Mouse (Mus musculus) ovary, postnatal 36 days (tissue): ENCODE data around the gene Msh5.

ENCODE experiments used
- DNase-seq: peaks from one replicate; pipeline ENCODE4 v3.0.0; 2022; ENCODE audit warnings: low spot score, mixed read lengths

Gene Msh5

DNA sequence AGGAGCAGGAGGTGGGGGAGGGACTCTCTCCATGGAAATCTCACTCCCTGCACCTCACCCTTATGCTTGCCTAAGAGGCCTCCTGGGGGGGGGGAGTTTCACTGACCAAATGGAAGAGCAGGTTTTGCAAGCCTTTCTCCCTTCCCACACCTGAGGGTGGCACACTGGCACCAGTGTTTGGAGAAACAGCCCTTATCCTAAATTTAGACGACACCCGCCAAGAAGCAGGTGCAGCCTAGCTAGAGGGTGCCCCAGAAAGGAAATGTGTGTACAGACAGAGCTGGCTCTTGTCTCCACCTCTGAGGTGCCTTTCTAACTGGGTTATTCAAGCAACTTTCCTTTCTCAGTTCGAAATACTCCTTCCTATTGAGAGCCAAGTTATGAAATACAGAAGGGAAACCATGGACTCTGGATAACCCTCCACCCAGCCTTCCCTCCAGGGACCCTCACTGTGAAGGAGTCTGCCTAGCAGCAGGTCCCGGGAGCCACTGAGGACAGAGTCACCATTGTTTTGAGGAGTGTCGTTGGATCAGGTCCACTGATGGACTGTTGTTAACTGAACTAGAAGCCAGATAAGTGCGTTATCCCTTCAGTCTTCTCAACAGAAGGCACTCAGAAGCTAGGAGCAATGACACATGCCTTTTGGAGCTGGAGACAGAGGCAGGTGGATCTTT, 24.1 kb upstream of the Msh5 start:
- no peak for DNase-seq

DNA sequence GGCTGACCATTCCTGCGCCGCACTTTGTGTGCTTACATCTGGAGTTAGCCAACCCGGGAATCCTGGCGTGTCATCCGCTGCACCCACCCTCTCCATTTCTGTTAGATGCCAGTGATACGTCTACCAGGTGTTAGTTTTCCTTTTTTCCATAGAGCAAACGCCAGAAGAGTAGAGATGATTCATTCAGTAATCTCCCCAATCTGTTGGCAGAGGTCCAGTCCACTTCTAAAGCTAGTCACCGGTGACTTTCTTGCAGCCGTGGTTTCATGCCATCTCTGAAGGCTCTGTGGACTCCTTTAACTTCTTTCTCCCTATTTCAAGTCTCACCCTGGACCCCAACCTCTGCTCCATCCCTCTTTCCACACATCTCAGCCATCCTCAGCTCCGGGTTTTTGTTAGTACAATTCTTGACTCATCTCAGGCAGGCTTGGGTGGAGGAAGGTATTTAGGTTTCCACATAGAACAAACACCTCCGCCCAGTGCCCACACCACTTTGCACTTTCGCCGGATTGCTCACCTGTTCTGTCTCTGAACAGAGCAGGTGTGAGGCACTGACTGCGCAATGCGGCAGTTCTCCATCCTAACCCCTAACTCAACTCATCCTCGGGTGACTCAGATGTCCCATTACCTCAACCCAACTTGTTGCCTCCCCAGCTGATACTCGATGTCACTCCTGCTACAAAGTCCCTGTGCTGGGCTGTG, 21.8 kb upstream of the Msh5 start:
- no peak for DNase-seq

DNA sequence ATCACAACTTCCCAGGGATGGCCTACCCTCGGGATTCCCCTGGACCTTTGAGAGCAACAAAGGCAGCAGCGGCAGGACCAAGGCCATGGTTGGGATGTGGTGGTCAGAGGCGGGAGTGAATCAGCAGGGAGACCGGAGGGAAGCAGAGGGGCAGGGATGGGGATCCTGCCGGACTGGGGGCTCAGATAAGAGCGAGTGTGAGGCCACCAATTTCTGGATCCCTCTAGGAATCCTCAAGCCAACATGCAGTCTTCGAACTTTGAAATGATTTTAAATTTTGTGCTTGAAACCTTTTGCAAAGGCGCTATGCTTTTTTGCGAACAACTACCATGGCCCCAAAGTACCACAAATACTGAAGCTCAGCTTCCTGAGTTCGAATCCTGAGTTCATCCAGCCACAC, 19.5 kb upstream of the Msh5 start, which contains the start of gene Mpig6b:
Mpig6b (minus strand) TSS at position 101 of the 400 bp plus-strand sequence.
- no peak for DNase-seq

DNA sequence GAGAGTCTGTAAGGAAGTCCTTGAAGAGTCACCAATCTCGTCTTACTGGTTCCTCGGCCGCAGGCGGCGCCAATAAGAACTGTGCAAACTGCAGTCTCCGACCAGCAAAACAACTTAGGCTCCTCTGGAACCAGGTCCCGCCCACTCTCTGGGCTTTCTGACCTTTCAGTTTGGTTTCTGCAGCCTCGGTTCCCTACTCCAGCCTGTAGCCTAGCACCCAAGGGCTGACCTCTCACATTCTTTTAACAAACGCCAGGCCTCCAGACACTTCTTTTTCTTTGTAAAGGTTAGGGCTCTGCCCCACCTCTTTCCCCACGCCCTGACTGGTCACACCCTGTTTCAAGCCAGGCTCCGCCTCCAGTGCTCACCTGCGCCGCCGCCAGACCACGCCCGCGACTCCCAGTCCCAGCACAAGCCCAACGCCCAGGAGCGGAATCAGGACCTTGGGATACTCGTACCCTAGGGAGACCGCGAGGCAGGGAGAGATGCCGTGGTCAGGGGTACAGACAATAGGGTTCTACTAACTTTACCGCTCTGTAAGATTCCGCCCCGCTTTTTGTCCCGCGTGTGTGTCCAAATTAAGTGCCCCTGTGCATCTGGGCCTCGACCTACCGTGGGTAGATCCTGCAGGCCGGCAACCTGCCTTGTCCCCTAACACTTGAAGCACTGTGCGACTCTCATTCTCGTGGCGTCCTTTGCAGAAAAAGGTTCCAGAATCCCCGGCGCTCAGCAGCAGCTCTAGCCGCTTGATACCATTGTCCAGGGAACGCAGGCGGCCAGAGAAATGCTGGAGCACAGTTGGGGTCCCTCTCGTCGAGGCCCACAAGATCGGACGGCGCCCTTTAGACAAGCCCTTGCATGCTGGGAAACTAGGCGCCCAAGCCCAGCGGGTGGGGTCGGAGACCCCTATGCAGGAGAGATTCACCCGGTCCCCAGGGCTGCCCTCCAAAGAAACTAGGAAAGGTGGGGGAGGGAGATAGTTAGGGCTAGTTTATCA, 18.7 kb upstream of the Msh5 start, which contains the start of gene Ly6g6c:
Ly6g6c (plus strand) TSS at position 438 of the 997 bp plus-strand sequence.
- DNase-seq = peak; percentile 68

DNA sequence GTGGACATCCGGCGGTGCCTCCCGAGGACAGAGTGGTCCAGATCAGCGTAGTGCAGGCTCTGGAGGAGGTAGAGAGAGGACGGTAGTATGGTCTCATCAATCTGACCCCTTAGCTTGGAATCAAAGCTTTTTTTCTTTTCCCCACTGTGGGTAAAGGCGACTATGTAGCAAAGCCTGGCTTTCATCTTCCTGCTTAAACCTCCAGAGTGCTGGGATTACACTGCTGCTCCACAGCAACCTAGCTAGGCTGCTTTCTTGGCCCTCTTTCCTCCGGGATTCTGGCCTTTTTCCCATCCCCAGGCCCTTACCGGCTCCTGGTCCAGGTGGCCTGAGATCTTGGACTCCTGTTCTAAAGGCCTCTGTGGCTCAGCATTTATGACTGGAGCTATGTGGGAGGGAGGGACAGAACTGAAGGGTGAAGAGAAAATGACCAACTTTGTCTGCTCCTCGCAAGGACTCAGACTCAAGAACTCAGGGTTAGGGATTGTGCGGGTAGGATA, 17.9 kb upstream of the Msh5 start:
- no peak for DNase-seq

DNA sequence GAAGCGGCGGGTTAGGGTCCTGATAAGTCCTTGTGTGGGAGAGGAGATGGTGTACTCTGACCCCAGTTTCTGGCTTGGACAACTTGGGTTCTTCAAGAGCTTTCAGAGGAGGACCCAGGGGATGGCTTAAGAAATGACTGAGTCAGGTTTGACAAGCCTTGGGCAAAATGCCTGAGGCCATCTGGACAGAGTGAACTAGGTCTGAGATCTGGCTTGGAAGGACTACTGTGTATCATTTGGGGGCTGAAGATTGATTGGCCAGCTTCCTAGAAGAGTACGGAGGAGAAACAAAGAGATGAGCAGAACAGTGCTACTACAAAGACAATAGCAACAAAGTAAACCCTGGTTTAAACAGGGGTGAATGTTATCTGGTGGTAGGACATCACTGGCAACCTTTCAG, 16.9 kb upstream of the Msh5 start:
- no peak for DNase-seq

DNA sequence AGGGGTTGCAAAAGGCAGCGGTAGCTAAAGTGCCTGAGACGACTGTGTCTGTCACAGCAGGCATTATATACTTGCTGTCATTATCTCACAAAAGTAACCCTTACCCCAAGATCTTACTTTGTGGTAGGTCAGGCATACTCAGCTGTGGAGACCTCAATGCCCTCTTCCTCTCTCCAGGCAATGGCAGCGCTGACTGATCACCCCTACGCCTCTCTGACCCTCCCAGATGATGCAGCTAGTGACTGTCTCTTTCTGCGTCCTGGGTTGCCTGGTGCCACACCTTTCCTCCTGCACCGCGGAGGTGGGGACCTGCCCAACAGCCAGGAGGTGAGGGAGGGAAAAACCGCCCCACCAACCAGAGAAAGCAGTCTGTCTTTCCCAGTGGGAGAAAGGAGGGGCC, 14.8 kb upstream of the Msh5 start:
- no peak for DNase-seq

DNA sequence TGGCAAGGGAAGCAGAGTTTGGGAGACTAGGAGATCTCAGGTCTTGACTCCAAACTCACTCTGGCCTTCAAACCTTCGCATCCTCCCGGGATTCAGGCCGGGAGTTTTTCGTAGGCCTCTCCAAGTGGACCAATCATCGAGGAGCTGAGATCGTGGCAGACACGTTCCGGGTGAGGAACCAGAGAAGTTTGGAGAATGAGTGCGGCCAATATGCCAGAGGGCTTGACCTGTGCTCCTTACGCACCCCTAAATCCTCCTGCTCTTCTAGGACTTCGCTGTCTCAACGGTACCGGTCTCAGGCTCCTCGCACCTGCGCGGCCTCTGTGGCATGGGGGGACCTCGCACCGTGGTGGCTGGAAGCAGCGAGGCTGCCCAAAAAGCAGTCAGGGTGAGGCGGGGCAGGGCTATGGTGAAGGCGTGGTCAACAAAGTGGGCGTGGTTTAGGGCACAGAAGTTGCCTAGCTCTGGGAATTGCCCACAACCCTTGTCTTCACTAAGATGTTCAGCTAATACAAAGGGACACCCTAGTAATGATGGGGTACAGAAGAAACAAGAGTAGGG, 14.3 kb upstream of the Msh5 start:
- DNase-seq = no peak

DNA sequence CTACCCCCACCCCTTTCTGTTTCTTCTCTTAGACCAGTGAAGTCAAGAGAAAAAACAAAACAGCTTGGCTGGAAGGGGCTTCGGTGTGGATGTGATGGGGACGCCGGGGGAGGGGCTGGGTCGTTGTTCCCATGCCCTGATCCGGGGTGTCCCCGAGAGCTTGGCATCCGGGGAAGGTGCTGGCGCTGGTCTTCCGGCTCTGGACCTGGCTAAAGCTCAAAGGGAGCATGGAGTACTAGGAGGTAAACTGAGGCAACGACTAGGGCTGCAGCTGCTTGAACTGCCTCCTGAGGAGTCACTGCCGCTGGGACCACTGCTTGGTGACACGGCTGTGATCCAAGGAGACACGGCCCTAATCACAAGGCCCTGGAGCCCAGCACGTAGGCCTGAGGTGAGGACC, 13.5 kb upstream of the Msh5 start:
- no peak for DNase-seq

DNA sequence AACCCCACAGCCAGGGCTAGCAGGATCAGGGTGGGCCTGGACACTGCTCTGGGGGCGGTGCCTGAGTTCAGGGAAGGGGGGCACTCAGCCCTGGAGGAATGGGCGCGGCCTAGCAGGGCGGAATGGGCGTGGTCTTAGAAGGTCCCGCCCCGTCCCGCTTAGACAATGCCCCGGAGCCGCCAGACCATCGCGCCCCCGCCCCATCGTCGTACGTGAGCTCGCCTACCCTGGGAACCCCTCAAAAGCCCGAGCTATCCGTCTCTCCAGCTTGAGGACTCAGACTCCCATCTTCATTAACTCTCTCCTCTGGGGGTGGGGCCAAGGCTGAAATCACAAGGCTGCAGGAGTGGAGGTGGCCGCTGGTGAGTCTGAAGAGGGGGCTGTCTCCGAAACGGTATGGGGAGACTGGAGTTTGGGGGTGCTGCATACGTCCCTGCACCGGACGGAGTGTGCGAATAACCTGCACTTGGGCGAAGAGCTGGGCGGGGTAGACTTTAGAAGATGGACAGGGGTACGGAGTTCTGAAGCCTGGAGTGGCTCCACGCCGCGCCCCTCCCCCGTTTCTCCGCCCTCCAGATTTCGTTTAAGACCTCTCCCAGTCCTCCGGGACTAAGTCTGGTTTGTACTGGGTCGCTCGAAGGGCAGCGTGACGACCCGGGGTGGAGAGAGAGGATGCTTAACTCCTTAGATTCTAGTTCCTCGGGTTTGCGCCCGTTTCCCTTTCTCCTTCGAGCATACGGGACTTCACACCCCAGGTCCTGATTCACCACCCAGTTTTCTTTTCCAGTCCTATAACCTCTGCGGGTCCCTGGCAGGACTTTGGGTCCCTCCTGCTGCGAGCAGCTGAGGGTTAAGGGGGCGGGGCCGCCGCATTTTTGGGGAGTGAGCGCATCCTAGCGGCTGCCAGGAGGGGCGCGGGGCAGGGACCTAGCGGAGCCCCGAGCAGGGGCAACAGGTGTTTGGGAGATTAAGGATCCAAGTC, 12.7 kb upstream of the Msh5 start, which contains the start of gene Ddah2:
Ddah2 (plus strand) TSS at position 125 of the 982 bp plus-strand sequence.
- peak; percentile 88 for DNase-seq

DNA sequence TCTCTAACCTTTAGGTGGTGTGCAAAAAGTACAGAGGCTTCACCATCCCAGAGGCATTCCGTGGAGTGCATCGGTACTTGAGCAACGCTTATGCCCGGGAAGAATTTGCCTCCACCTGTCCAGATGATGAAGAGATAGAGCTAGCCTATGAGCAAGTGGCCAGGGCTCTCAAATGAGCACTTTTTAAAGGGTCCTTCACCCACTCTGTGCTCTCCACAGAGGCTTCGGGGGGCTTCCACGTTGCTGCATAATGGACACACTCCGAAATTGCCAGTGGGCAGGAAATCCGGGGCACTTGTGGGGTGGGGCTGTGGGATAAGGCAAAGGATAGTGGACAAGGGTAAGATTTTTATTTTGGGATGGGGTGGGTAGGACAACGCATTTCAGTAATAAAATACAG, 11.8 kb upstream of the Msh5 start:
- DNase-seq = no peak

DNA sequence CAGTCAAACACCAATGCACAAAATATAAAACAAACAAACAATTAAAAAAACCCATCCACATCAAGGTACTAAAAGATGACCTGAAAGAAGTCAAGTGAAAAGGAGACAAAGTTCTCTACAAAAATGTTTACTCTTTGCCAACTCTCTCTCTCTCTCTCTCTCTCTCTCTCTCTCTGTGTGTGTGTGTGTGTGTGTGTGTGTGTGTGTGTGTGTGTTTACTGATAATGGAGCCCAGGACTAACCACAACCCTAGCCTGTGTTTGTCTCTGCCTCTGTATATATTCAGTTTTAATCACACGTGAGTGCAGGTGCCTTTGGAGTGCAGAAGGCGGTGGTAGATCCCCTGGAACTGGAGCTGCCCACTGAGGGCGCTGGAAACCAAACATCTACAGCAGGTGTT, 10.5 kb upstream of the Msh5 start:
- no peak for DNase-seq

DNA sequence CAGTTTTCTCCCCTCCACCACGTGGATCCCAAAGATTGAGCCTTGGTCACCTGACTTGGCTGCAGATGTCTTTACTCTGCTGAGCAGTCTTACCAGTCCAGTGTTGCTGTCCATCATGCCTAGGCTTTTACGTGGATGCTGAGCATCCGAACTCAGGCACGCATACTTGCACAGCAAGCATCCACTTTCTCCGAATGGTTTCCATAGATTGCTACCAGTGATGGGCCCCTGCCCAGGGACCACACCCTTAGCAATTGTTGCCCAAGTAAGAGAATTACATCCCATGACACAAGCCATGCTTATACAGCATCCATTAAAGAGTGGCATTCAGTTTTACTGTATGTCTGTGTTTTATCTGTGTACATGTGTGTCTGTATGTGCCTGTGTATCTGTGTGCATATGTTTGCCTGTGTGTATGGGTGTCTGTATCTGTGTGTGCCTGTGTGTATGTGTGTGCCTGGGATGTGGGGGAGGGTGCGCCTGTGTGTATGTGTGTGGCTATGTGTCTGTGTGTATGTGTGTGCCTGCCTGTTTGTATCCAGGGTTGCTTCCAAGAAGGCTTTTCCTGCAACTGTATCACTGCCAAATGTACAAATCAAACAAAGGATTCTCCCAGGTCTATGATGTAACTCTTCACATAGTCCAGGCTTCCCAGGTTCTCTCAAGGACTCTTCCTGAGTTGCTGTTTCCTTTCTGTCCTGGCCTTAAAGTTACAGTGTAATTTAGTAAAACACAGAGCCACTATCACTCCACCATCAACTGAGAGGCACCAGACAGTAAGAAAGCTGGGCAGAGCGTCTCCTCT, 9.3 kb upstream of the Msh5 start:
- no peak for DNase-seq

DNA sequence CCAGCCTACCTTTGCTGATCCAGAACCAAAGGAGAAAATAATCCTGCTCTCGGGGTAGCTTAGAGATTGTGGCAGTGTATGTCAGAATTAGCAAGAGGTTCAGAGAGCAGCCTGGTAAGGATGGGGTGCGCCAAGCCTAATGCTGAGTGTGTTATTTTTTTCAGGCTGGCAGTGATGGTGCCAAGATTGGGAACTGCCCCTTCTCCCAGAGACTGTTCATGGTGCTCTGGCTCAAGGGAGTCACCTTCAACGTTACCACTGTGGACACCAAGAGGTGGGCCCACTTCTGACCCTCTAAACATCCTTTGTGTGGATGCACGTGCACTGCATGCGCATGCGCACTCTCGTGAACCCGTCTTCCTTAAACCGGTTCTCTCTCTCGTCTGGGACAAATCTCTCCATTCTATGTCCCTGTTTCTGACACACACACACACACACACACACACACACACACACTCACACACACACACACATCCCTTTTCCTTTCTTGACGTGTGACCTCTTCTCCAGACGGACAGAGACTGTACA, 5.8 kb upstream of the Msh5 start:
- no peak for DNase-seq

DNA sequence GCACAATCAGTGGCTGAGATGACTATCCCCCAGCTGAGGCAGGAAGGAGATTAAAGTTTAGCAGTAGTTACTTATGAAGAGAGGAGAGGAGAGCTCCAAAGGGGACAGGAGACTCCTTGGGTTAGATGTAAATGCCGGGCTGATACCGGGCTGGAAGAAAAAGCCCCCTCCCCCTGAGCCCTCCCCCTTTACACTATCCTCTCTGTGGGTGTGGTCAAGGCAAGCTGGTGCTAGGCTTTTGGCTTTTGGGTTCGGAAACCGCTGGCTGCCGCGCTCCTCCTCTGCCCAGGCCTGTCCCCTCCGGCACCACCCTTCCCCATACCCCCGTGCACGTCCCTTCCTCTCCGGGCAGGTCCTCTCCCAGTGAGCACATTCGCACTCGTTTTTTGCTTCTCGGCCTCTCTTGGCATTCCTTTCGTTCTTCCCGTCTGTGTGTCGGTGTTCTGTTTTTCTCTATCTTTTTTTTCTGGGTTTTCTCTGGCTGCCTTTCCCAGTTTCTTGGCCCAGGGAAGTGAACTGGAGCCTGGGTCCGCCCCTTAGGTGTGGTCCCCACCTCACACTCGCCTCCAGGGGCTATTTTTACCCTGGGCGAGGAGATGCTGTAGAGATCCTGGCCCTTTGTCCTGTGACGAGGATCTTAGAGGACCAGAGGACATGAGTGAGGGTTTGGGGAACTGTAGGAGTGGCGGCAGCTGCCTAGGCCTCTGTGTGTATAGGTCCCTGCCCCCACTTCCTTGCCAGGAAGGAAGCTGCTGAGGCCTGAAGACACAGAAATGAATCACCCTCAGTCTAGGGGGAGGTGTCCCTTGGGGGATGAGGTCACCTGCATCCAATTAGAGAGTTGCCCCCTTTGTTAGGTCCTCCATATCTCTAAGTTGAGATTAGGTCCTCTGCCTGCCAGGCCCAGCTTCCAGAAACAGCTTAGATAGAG, 4.9 kb upstream of the Msh5 start:
- peak; percentile 57 for DNase-seq

DNA sequence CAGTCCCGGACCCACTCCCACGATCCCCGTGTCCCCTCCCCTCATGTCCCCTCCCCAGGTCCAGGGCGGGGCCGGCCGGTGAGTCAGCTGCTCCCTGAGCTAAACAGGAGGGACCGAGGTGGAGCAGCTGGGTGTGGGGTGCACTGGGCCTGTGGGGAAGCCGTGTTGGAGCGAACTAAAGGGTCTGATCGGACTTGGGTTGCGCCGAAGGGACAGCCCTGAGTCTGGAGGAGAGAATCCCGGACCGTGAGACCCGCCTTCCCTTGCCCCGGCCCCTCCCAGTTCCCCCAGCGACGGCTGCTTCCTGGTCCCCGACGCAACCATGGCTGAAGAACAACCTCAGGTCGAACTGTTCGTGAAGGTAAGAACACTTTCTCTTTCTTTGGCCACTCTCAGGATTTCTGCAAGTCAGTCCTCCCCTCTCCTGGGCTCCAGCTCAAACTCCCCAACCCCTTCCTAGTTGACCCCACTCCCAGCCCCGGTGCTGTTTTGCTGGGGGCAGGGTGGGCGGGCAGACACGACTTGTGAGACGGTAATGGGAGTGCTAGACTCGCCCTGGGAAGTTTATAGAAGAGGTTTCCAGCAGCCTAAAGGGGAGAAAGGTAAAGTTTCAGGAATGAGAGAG, 3.7 kb upstream of the Msh5 start:
- peak; percentile 78 for DNase-seq

DNA sequence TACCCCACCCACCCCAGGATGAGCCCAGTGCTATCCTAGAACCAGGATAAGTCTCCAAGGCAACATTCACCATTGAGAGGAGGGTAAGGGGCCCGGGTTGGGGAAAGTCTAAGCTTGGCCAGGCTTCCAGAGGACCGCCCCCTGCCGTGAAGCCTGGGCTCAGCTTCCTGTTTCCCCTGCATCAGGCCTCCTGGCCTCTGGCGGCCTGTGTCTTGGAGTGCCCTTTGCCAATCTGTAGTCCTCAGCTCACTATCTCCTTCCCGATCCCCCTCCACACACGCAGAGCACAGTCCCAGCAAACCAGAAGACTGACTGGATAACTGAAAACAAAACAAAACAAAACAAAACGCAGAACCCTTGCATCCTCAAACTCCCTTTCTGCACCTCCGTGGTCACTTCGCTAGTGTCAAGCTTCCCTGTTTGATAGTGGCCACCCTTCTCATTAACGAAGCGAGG, 3.0 kb upstream of the Msh5 start, which contains the start of gene Clic1:
Clic1 (plus strand) TSS at position 406 of the 456 bp plus-strand sequence.
- peak; percentile 45 for DNase-seq
